Mouse (Mus musculus) spleen, postnatal 14 days (tissue): Measurements from ENCODE around the gene 4932411N23Rik.
A peak's percentile ranks its signal among the peaks of the same experiment; 100 is the strongest.
"Not testable (repeated sequence)": the region's sequence is repeated elsewhere in the genome, so short reads cannot be mapped to it uniquely, and the experiment has no call there.

Experiments
- DNase-seq, 2 experiments: peaks; one replicate each; pipeline ENCODE4 v3.0.0; 2021 to 2022; ENCODE audit warnings: low spot score in 2 of 2

The 4932411N23Rik gene

DNA sequence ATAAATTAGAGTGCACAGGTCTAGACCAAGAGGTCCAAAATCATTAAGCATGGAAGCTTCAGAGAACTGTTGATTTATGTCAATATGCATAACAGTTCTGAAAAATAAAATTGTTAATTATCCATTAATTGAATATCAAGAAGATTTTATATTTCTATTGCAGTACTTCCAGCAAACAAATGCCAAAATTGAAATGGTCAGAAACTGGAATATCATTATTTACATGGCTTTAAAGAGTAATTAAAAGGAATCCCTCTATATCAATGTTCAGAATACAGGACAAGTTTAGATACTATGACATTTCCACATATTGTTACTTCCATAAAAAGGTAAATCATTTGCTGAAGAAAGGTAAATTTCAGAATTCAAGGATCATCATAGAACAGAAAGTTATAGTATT, at the start of gene 4932411N23Rik:
4932411N23Rik (minus strand) TSS at position 101 of the 400 bp plus-strand sequence.
- no peak for DNase-seq

DNA sequence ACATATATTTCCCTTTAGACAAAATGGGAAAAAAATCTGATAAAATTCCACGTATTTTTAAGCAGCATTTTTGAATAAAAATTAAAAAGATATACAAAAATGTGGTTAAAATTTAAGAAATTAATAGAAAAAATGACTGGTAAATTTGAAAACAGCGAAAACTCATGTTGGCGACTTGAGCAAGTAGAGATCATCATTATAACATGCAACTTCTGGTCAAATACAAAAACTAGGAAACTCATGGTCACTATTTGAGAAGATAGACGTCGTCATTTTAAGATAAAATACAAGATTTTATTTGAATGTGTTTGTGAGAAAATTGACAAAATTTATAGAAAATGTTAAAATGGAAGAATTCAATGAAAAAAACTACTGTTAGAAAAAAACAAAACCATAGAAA, 35.8 kb downstream of the 4932411N23Rik start:
- no peak for DNase-seq

DNA sequence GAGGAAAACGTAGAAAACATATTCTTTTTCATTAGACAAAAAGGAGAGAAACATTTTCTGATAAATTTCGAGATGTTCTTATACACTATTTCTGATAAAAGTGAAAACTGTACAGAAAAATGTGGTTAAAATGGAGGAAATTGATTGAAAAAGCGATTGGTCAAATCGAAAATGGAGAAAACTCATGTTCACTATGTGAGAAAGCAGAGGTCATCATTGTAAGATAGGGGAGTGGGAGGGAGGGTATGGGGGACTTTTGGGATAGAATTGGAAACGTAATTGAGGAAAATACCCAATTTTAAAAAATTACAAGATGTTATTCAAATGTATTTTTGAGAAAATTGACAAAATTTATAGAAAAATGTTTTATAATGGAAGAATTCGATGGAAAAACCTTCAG, 38.0 kb downstream of the 4932411N23Rik start:
- not testable (repeated sequence) for DNase-seq

DNA sequence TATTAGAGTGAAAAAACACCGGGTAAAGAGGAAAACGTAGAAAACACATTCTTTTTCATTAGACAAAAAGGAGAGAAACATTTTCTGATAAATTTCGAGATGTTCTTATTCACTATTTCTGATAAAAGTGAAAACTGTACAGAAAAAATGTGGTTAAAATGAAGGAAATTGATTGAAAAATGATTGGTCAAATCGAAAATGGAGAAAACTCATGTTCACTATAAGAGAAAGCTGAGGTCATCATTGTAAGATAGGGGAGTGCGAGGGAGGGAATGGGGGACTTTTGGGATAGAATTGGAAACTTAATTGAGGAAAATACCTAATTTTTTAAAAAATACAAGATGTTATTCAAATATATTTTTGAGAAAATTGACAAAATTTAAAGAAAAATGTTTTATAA, 40.8 kb downstream of the 4932411N23Rik start:
- not testable (repeated sequence) for DNase-seq

DNA sequence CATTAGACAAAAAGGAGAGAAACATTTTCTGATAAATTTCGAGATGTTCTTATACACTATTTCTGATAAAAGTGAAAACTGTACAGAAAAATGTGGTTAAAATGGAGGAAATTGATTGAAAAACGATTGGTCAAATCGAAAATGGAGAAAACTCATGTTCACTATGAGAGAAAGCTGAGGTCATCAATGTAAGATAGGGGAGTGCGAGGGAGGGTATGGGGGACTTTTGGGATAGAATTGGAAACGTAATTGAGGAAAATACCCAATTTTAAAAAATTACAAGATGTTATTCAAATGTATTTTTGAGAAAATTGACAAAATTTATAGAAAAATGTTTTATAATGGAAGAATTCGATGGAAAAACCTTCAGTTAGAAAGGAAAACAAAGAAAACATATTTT, 42.2 kb downstream of the 4932411N23Rik start:
- peak in 1 of 2 experiments; percentile 18 for DNase-seq
